Mouse (Mus musculus): Measurements from ENCODE around the gene Alpk3. TPM values are rescaled to one million over a fixed set of nuclear protein-coding genes. Genes with fewer than 3 reads are reported as not detected.
"Not testable (repeated sequence)": the region's sequence is repeated elsewhere in the genome, so short reads cannot be mapped to it uniquely, and the experiment has no call there.

The Alpk3 gene
- total RNA-seq, 1 experiment from 2014 or later: 0.22 TPM

DNA sequence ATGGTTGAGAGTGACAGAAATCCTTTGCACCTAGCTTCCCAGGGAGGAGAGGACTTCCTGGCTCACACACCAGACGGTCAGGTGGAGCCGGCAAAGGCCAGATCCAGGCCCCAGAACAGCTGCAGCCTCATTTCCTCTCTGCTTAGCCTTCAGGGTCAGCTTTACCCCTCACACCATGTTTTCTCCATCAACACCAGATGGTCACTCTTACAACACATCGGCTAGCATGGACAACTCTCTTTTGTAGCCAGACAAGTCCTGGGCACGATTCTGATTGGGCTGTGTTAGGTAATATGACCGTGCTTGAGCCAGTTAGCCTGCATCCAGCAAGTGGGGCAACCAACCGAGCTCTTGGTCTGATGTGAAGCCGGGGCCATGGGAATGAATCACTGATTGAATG, 74.5 kb downstream of the Alpk3 start:
- no peak for DNase-seq

DNA sequence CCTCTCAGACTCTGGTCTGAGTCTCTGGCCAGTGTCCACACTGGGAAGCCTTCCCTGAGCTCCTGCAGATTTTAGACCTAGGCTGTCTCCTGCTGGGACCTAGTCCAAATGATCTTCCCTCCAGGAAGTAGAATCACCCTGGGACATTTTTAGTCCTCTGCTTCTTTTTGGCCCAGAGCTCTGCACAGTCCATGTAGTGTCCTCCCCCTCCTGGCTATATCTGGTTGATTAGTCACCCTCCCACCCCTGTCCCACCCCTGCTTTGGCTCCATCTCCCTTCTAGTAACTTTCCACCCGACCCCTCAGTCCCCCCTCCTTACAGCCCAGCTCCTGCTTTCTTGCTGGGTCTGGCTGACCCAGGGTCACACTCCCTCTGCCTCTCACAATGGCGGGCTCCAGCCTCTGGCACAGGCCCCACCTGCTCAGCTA, 75.5 kb downstream of the Alpk3 start:
- DNase-seq: peak; percentile 49

- DNase-seq: no peak
These were observed 76.0 kb downstream of the Alpk3 start for GRCm38 (mm10) chr7:81133416-81133815.

DNA sequence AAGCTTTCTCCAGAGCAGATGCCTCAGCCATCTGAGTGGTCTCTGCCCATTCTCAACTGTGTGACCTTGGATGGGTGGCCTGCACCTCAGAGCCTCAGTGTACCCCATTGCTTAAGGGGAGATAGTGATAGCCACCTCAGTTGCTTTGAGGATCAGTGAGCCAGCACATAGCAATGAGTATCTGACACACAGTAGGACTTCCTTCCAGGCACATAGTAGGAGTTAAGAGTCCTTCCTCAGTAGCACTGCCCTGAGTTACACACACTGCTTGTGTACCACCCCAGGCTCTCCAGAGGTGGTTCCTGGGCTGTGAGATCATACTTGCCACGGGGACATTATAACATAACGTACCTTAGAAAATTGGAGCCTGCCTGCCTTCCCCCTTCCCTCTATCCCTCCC, 76.5 kb downstream of the Alpk3 start:
- DNase-seq: no peak

- DNase-seq: peak; percentile 82
These were observed 77.2 kb downstream of the Alpk3 start for GRCm38 (mm10) chr7:81134614-81135067.

DNA sequence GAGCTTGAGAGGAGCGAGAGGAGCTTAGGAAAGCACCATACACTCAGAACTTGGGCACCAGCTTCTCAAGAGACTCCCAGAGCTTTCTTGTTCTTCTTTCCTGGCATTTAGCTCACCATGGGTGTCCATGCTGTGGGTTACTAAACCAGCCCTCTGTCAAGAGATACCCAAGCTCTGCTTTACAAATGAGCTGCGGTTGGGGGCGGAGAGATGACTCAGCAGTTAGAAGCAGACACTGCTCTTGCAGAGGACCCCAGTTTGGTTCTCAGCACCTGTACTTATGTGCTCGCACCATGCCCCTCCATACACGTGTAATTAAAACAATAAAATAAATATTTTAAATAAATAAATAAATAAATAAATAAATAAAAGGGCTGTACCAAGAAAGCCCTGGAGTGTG, 79.9 kb downstream of the Alpk3 start:
- DNase-seq: no peak

GRCm38 (mm10) chr7:81139100-81139499, 81.7 kb downstream of the Alpk3 start:
- DNase-seq: peak; percentile 51

GRCm38 (mm10) chr7:81139671-81140404, 82.4 kb downstream of the Alpk3 start:
- DNase-seq: no peak

- no peak for DNase-seq
These were observed 84.1 kb downstream of the Alpk3 start for GRCm38 (mm10) chr7:81141541-81141940.

- DNase-seq: not testable (repeated sequence)
These were observed 85.7 kb downstream of the Alpk3 start for GRCm38 (mm10) chr7:81143056-81143455.

DNA sequence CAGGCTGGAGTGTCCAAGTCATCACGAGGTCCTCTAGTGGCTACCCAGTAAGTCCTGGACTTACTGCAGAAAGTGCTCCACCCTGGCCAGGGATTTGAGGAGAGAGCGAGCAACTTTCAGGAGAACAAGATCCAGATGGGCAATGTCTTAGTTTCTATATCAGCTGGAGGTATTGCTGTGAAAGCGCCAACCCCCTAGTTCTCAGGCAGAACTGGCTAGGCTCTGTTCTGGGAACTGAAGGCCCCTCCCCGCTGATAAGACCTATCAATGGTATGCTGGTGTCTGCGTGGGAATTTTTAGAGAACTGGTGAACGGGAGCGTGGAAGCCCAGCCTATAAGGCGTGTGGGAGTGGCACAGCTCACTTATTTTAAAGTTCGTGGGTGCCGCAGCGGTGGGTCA, 92.4 kb downstream of the Alpk3 start:
- no peak for DNase-seq

- DNase-seq: no peak
These were observed 93.8 kb downstream of the Alpk3 start for GRCm38 (mm10) chr7:81151216-81151615.

DNA sequence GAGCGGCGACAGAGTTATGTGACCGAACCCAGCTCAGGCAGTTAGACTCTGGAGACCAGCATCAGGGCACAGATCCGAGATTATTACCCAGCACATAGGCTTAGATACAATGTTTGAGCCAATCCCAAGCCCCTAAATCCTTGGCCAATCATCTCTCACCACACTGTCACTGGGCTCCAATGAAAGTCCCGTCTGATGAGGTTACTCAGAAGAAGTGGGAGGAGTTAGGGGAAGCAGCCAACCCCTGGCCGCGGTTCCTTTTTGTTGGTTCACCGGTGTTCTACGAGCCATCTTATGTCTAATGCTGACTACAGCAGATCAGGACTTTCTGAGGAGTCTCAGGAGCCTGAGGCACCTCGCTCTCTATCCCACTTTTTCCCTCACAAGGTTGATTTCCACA, 94.9 kb downstream of the Alpk3 start:
- DNase-seq: peak; percentile 38

- no peak for DNase-seq
These were observed 95.4 kb downstream of the Alpk3 start for GRCm38 (mm10) chr7:81152826-81153225.

- no peak for DNase-seq
These were observed 95.9 kb downstream of the Alpk3 start for GRCm38 (mm10) chr7:81153327-81153726.

DNA sequence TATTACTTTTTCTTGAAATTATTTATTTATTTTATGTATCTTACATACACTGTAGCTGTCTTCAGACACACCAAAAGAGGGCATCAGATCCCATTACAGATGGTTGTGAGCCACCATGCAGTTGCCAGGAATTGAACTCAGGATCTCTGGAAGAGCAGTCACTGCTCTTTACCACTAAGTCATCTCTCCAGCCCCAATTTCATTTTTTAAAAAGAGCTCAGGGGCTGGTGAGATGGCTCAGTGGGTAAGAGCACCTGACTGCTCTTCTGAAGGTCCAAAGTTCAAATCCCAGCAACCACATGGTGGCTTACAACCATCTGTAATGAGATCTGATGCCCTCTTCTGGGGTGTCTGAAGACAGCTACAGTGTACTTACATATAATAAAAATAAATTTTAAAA, 96.8 kb downstream of the Alpk3 start:
- not testable (repeated sequence) for DNase-seq

GRCm38 (mm10) chr7:81154960-81155359, 97.6 kb downstream of the Alpk3 start:
- DNase-seq: peak; percentile 83

Other genes starting within 250 kb of the Alpk3 start
- 70.0 and 95.3 TPM in 2 replicates for gene Iqgap1, start 231.6 kb upstream of the Alpk3 start, total RNA-seq (2021)
- 4.9 and 8.3 TPM in 2 replicates for gene Zscan2, start 196.7 kb upstream of the Alpk3 start, total RNA-seq (2021)
- gene Wdr73, start 156.3 kb upstream of the Alpk3 start, total RNA-seq (2021): 21.0 and 24.9 TPM in 2 replicates
- gene Nmb, start 152.5 kb upstream of the Alpk3 start, total RNA-seq (2021): 3.6 and 5.9 TPM in 2 replicates
- 105 and 124 TPM in 2 replicates for gene Sec11a, start 109.8 kb upstream of the Alpk3 start, total RNA-seq (2021)
- gene Zfp592, start 63.9 kb upstream of the Alpk3 start, total RNA-seq (2021): 32.5 and 35.7 TPM in 2 replicates
- gene Slc28a1, start 57.2 kb downstream of the Alpk3 start, total RNA-seq (2021): 0.19 and 0.30 TPM in 2 replicates
- gene Pde8a, start 156.0 kb downstream of the Alpk3 start, total RNA-seq (2021): 33.3 and 38.6 TPM in 2 replicates

Measured in adrenal gland, postnatal 14 days (tissue).